Mouse (Mus musculus): Measurements from ENCODE around the gene Nol12. TPM values are rescaled to one million over a fixed set of nuclear protein-coding genes. Genes with fewer than 3 reads are reported as not detected.

Nol12 gene
- polyA plus RNA-seq, 2 experiments = 41.0 to 53.1 TPM

GRCm38 (mm10) chr15:78916052-78916826 lies 18.5 kb upstream of the Nol12 start:
- no peak overlapping the region for H3K27ac ChIP-seq (replicated peaks; ENCODE audit: low read depth, low read length)
- peak overlapping the region; percentile 32; the same call in 1 of the 2 replicates for H3K9ac ChIP-seq (ENCODE audit: low read depth, low read length, severe bottlenecking)
- no peak for TF ChIP-seq POLR2A (IDR thresholded peaks at IDR 0.05; ENCODE audit: borderline replicate concordance, extremely low read depth, insufficient read depth, insufficient read length)
- H3K36me3 ChIP-seq (ENCODE audit: control insufficient read depth, insufficient read depth, low read length) = peaks cover 24% of the 10 kb centered on the region
- peak overlapping the region; percentile 69 for H3K4me3 ChIP-seq (replicated peaks; ENCODE audit: low read length)
- no peak for ATAC-seq (ENCODE audit: low FRiP score, low read depth)
- WGBS = 60% methylated on average over 12 of the region's 12 CpGs
- H3K27me3 ChIP-seq (ENCODE audit: control insufficient read depth, insufficient read depth, low read length) = no peaks in the 10 kb centered on the region
- H3K4me1 ChIP-seq (ENCODE audit: control insufficient read depth, insufficient read depth, low read length) = peaks cover 21% of the 10 kb centered on the region
- peak overlapping the region; percentile 94 for H3K4me2 ChIP-seq (replicated peaks; ENCODE audit: low read depth, low read length, severe bottlenecking)
- DNase-seq (ENCODE audit: low spot score) = no peak
- no peaks in the 10 kb centered on the region for H3K9me3 ChIP-seq (ENCODE audit: control insufficient read depth, low read length)

GRCm38 (mm10) chr15:78918126-78918525 lies 16.6 kb upstream of the Nol12 start:
- Histone ChIP-seq H3K36me3 (ENCODE audit: control insufficient read depth, insufficient read depth, low read length) (peaks cover 17% of the 10 kb centered on the region; the same call in 1 of the 2 replicates), H3K4me3 (replicated peaks; ENCODE audit: low read length) (no peak overlapping the region), H3K9ac (ENCODE audit: low read depth, low read length, severe bottlenecking) (no peak overlapping the region), H3K4me1 (ENCODE audit: control insufficient read depth, insufficient read depth, low read length) (peaks cover 20% of the 10 kb centered on the region), H3K27ac (replicated peaks; ENCODE audit: low read depth, low read length) (no peak overlapping the region), H3K9me3 (ENCODE audit: control insufficient read depth, low read length) (no peaks in the 10 kb centered on the region), H3K4me2 (replicated peaks; ENCODE audit: low read depth, low read length, severe bottlenecking) (no peak overlapping the region), H3K27me3 (ENCODE audit: control insufficient read depth, insufficient read depth, low read length) (no peaks in the 10 kb centered on the region)
- no peak for TF ChIP-seq POLR2A (IDR thresholded peaks at IDR 0.05; ENCODE audit: borderline replicate concordance, extremely low read depth, insufficient read depth, insufficient read length)
- ATAC-seq (ENCODE audit: low FRiP score, low read depth) (no peak), DNase-seq (ENCODE audit: low spot score) (no peak)
- 90% methylated on average over 23 of the region's 23 CpGs for WGBS

GRCm38 (mm10) chr15:78919914-78920313 lies 14.8 kb upstream of the Nol12 start:
- Histone ChIP-seq H3K4me1 (ENCODE audit: control insufficient read depth, insufficient read depth, low read length) (peaks cover 19% of the 10 kb centered on the region), H3K4me3 (replicated peaks; ENCODE audit: low read length) (no peak overlapping the region), H3K9me3 (ENCODE audit: control insufficient read depth, low read length) (no peaks in the 10 kb centered on the region), H3K36me3 (ENCODE audit: control insufficient read depth, insufficient read depth, low read length) (peaks cover 17% of the 10 kb centered on the region; the same call in 1 of the 2 replicates), H3K9ac (ENCODE audit: low read depth, low read length, severe bottlenecking) (no peak overlapping the region), H3K4me2 (replicated peaks; ENCODE audit: low read depth, low read length, severe bottlenecking) (no peak overlapping the region), H3K27ac (replicated peaks; ENCODE audit: low read depth, low read length) (no peak overlapping the region), H3K27me3 (ENCODE audit: control insufficient read depth, insufficient read depth, low read length) (no peaks in the 10 kb centered on the region)
- no peak for ATAC-seq (ENCODE audit: low FRiP score, low read depth)
- no peak for TF ChIP-seq POLR2A (IDR thresholded peaks at IDR 0.05; ENCODE audit: borderline replicate concordance, extremely low read depth, insufficient read depth, insufficient read length)
- 82% methylated on average over 12 of the region's 12 CpGs for WGBS
- DNase-seq (ENCODE audit: low spot score) = no peak

- H3K9ac ChIP-seq (ENCODE audit: low read depth, low read length, severe bottlenecking) = no peak overlapping the region
- peaks cover 18% of the 10 kb centered on the region for H3K4me1 ChIP-seq (ENCODE audit: control insufficient read depth, insufficient read depth, low read length)
- no peaks in the 10 kb centered on the region for H3K27me3 ChIP-seq (ENCODE audit: control insufficient read depth, insufficient read depth, low read length)
- TF ChIP-seq POLR2A (IDR thresholded peaks at IDR 0.05; ENCODE audit: borderline replicate concordance, extremely low read depth, insufficient read depth, insufficient read length) = no peak
- H3K4me2 ChIP-seq (replicated peaks; ENCODE audit: low read depth, low read length, severe bottlenecking) = no peak overlapping the region
- no peak for ATAC-seq (ENCODE audit: low FRiP score, low read depth)
- no peak overlapping the region for H3K27ac ChIP-seq (replicated peaks; ENCODE audit: low read depth, low read length)
- peaks cover 13% of the 10 kb centered on the region; the same call in 1 of the 2 replicates for H3K36me3 ChIP-seq (ENCODE audit: control insufficient read depth, insufficient read depth, low read length)
- H3K9me3 ChIP-seq (ENCODE audit: control insufficient read depth, low read length) = no peaks in the 10 kb centered on the region
- no peak for DNase-seq (ENCODE audit: low spot score)
- no peak overlapping the region for H3K4me3 ChIP-seq (replicated peaks; ENCODE audit: low read length)
- WGBS = 85% methylated on average over 7 of the region's 7 CpGs
Observed at GRCm38 (mm10) chr15:78922700-78923099, 12.0 kb upstream of the Nol12 start.

GRCm38 (mm10) chr15:78923585-78923984 lies 11.1 kb upstream of the Nol12 start:
- WGBS = 39% methylated on average over 6 of the region's 6 CpGs
- no peak for DNase-seq (ENCODE audit: low spot score)

More at GRCm38 (mm10) chr15:78923585-78923984, 11.1 kb upstream of the Nol12 start:
- 0 out of 2 replicates have a peak, but pooled peaks cover 9% of the 10 kb centered on the region for H3K36me3 ChIP-seq (ENCODE audit: control insufficient read depth, insufficient read depth, low read length)
- no peaks in the 10 kb centered on the region for H3K9me3 ChIP-seq (ENCODE audit: control insufficient read depth, low read length)
- H3K27me3 ChIP-seq (ENCODE audit: control insufficient read depth, insufficient read depth, low read length) = no peaks in the 10 kb centered on the region
- no peak overlapping the region for H3K4me3 ChIP-seq (replicated peaks; ENCODE audit: low read length)
- TF ChIP-seq POLR2A (IDR thresholded peaks at IDR 0.05; ENCODE audit: borderline replicate concordance, extremely low read depth, insufficient read depth, insufficient read length) = no peak
- no peak overlapping the region for H3K4me2 ChIP-seq (replicated peaks; ENCODE audit: low read depth, low read length, severe bottlenecking)
- no peak overlapping the region for H3K9ac ChIP-seq (ENCODE audit: low read depth, low read length, severe bottlenecking)
- peaks cover 21% of the 10 kb centered on the region for H3K4me1 ChIP-seq (ENCODE audit: control insufficient read depth, insufficient read depth, low read length)
- no peak for ATAC-seq (ENCODE audit: low FRiP score, low read depth)
- H3K27ac ChIP-seq (replicated peaks; ENCODE audit: low read depth, low read length) = no peak overlapping the region
